Mouse (Mus musculus) lung, embryonic 15.5 days (tissue): ENCODE measurements around the gene Tm9sf4. TPM values are rescaled to one million over a fixed set of nuclear protein-coding genes. Genes with fewer than 3 reads are reported as not detected.

Experiments used
- ATAC-seq: fragments of 200-750 bp; cut with Nextera tagmentation; 2 replicates; pipeline ENCODE4 v1.8.0; 2017; ENCODE audit warnings: moderate number of reproducible peaks, borderline replicate concordance; ENCODE audit not compliant: low FRiP score, low TSS enrichment; ENCODE audit errors: extremely low read depth
- H3K27ac ChIP-seq: fragments of 300-500 bp; sonication (generic); 2 replicates; pipeline ENCODE4 v1.5.1; 2015; ENCODE audit warnings: moderate library complexity, mild to moderate bottlenecking, inconsistent platforms
- H3K27me3 ChIP-seq: fragments of 300-500 bp; sonication (generic); 2 replicates; pipeline ENCODE4 v1.6.1; 2015; ENCODE audit warnings: inconsistent platforms
- H3K36me3 ChIP-seq: fragments of 300-500 bp; sonication (generic); 2 replicates; pipeline ENCODE4 v1.6.1; 2015; ENCODE audit warnings: inconsistent platforms
- H3K4me1 ChIP-seq: fragments of 300-500 bp; sonication (generic); 2 replicates; pipeline ENCODE4 v1.6.1; 2015; ENCODE audit warnings: inconsistent platforms
- H3K4me2 ChIP-seq: fragments of 300-500 bp; sonication (generic); 2 replicates; pipeline ENCODE4 v1.6.1; 2015; ENCODE audit warnings: inconsistent platforms, mild to moderate bottlenecking, moderate library complexity
- H3K4me3 ChIP-seq: fragments of 300-500 bp; sonication (generic); 2 replicates; pipeline ENCODE4 v1.5.1; 2015; ENCODE audit warnings: mild to moderate bottlenecking, inconsistent platforms
- H3K9ac ChIP-seq: fragments of 300-500 bp; sonication (generic); 2 replicates; pipeline ENCODE4 v1.6.1; 2015; ENCODE audit warnings: inconsistent platforms
- H3K9me3 ChIP-seq: fragments of 300-500 bp; sonication (generic); 2 replicates; pipeline ENCODE4 v1.6.1; 2016; ENCODE audit warnings: inconsistent platforms
- WGBS: fragments of 180-500 bp; shearing (Covaris S2); methylation state at CpG from one replicate; pipeline ENCODE4 v1.1.7; 2015; 5-methylcytosine and 5-hydroxymethylcytosine counted together
- polyA plus RNA-seq: library from polyadenylated mRNA; unstranded; fragments of >200 nt; fragmentation: Nextera tagmentation; extraction: Ambion mirVana; gene quantifications from 2 replicates; pipeline ENCODE4 v1.2.1, GENCODE M21; 2015

Gene Tm9sf4
- polyA plus RNA-seq, 1 experiment from 2014 or later: 77.0 TPM

GRCm38 (mm10) chr2:153161684-153162080, 579 bp downstream of the Tm9sf4 start:
- no peaks in the 10 kb centered on the region for H3K9me3 ChIP-seq
- no peaks in the 10 kb centered on the region for H3K27me3 ChIP-seq
- H3K27ac ChIP-seq: peak overlapping the region; percentile 95
- peaks cover 12% of the 10 kb centered on the region for H3K4me1 ChIP-seq
- peak overlapping the region; percentile 79 for H3K9ac ChIP-seq
- 0 out of 2 replicates have a peak, but pooled peaks cover 4% of the 10 kb centered on the region for H3K36me3 ChIP-seq
- peak; percentile 24 for ATAC-seq
- H3K4me3 ChIP-seq: peak overlapping the region; percentile 70
- under 1% methylated on average over 16 of the region's 16 CpGs for WGBS
- peak overlapping the region; percentile 83 for H3K4me2 ChIP-seq

GRCm38 (mm10) chr2:153167136-153167535, 6.0 kb downstream of the Tm9sf4 start:
- Histone ChIP-seq H3K4me1 (peaks cover 11% of the 10 kb centered on the region), H3K4me3 (no peak overlapping the region), H3K36me3 (0 out of 2 replicates have a peak, but pooled peaks cover 4% of the 10 kb centered on the region), H3K4me2 (no peak overlapping the region), H3K27ac (no peak overlapping the region), H3K27me3 (no peaks in the 10 kb centered on the region), H3K9me3 (no peaks in the 10 kb centered on the region), H3K9ac (no peak overlapping the region)
- 81% methylated on average over 6 of the region's 6 CpGs for WGBS
- no peak for ATAC-seq

DNA sequence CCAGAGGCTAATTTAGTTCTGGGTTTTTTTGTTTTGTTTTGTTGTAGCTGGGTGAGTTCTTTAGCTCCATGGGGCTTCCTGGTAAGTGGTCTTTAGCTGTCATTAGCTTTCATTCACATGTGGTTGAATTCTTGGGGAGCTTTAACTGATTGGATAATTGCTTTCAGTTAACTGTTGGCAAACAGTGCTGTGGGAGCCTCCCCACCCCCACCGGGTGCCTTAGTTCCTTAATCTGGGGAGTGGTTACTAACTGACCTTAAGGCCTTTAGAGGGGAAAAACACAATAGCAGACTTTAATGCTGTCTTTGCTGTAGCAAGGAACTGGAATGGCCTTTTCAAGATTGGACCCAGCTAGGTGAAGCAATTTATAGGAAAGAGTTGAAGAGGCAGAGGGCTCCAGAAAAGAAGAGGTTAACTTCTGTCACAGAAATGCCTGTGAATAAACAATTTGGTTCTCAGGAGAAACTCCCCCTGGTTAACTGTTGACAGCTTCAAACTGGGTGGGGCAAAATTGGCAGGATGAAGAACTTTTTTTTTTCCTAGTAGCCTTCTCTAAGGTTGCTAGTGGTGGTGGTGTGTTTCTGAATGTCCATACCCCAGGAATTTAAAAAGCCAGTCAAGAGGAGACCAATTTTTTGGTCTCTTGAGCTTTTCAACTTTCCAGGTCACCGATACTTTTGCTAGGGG, 7.2 kb downstream of the Tm9sf4 start:
- H3K27me3 ChIP-seq: no peaks in the 10 kb centered on the region
- H3K4me1 ChIP-seq: no peaks in the 10 kb centered on the region; the same call in 1 of the 2 replicates
- WGBS: 37% methylated on average over 2 of the region's 2 CpGs
- no peaks in the 10 kb centered on the region for H3K9me3 ChIP-seq
- no peak overlapping the region for H3K4me2 ChIP-seq
- no peak overlapping the region for H3K4me3 ChIP-seq
- no peak overlapping the region for H3K9ac ChIP-seq
- 0 out of 2 replicates have a peak, but pooled peaks cover 4% of the 10 kb centered on the region for H3K36me3 ChIP-seq
- H3K27ac ChIP-seq: no peak overlapping the region
- ATAC-seq: no peak

- no peaks in the 10 kb centered on the region for H3K36me3 ChIP-seq
- no peak overlapping the region for H3K27ac ChIP-seq
- H3K4me1 ChIP-seq: no peaks in the 10 kb centered on the region
- no peak for ATAC-seq
- H3K9me3 ChIP-seq: no peaks in the 10 kb centered on the region
- no peak overlapping the region for H3K9ac ChIP-seq
- H3K4me2 ChIP-seq: no peak overlapping the region
- H3K27me3 ChIP-seq: no peaks in the 10 kb centered on the region
- no peak overlapping the region for H3K4me3 ChIP-seq
- 83% methylated on average over 9 of the region's 9 CpGs for WGBS
Measured at GRCm38 (mm10) chr2:153170490-153171224, 9.6 kb downstream of the Tm9sf4 start.

DNA sequence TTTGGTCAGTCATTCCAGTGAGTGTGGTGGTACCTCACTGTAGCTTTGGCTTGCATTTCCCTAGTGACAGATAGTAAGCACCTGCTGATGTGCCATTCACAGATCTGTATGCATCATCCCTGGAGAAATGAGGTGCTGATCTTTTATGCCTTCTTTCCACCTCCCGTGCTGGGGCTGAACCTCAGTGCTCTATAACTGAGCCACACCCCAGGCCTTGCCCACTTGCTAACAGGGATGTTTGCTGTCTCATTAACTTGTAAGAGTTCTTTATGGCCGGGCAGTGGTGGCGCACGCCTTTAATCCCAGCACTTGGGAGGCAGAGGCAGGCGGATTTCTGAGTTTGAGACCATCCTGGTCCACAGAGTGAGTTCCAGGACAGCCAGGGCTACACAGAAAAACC, 10.9 kb downstream of the Tm9sf4 start:
- no peaks in the 10 kb centered on the region for H3K36me3 ChIP-seq
- no peak overlapping the region for H3K4me3 ChIP-seq
- no peak overlapping the region for H3K27ac ChIP-seq
- H3K4me1 ChIP-seq: no peaks in the 10 kb centered on the region
- no peak overlapping the region for H3K4me2 ChIP-seq
- ATAC-seq: no peak
- H3K9me3 ChIP-seq: no peaks in the 10 kb centered on the region
- H3K9ac ChIP-seq: no peak overlapping the region
- WGBS: 87% methylated on average over 5 of the region's 5 CpGs
- H3K27me3 ChIP-seq: no peaks in the 10 kb centered on the region

- H3K9me3 ChIP-seq: no peaks in the 10 kb centered on the region
- H3K27ac ChIP-seq: no peak overlapping the region
- H3K4me2 ChIP-seq: no peak overlapping the region
- H3K9ac ChIP-seq: no peak overlapping the region
- H3K4me1 ChIP-seq: no peaks in the 10 kb centered on the region
- no peak overlapping the region for H3K4me3 ChIP-seq
- H3K27me3 ChIP-seq: no peaks in the 10 kb centered on the region
- H3K36me3 ChIP-seq: peaks cover 15% of the 10 kb centered on the region
- WGBS: 56% methylated on average over 8 of the region's 8 CpGs
- ATAC-seq: no peak
Measured at GRCm38 (mm10) chr2:153175995-153176570, 15.0 kb downstream of the Tm9sf4 start.

DNA sequence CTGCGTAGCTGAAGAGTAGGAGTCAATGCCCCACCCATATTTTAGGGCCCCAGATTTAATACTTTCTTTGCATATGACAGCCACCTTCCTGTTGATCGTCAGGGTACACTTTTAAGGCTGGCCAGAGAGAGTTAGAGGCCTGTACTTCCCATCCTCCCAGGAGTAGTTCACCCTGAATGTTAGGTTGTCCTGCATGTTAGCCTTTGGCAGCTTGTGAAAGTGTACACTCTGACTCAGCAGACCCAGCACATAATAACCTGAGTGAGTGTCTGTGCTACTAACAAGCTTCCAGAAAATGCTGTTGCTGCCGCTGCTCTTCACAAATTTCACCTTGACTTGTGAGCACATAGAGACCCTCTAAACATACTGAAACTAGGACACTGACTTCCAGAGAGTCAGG, 16.1 kb downstream of the Tm9sf4 start:
- no peak overlapping the region for H3K9ac ChIP-seq
- no peaks in the 10 kb centered on the region for H3K27me3 ChIP-seq
- no peak overlapping the region for H3K27ac ChIP-seq
- H3K4me2 ChIP-seq: no peak overlapping the region
- H3K4me1 ChIP-seq: no peaks in the 10 kb centered on the region
- ATAC-seq: no peak
- H3K36me3 ChIP-seq: peaks cover 23% of the 10 kb centered on the region
- no peak overlapping the region for H3K4me3 ChIP-seq
- H3K9me3 ChIP-seq: no peaks in the 10 kb centered on the region
- 80% methylated on average over 3 of the region's 3 CpGs for WGBS

DNA sequence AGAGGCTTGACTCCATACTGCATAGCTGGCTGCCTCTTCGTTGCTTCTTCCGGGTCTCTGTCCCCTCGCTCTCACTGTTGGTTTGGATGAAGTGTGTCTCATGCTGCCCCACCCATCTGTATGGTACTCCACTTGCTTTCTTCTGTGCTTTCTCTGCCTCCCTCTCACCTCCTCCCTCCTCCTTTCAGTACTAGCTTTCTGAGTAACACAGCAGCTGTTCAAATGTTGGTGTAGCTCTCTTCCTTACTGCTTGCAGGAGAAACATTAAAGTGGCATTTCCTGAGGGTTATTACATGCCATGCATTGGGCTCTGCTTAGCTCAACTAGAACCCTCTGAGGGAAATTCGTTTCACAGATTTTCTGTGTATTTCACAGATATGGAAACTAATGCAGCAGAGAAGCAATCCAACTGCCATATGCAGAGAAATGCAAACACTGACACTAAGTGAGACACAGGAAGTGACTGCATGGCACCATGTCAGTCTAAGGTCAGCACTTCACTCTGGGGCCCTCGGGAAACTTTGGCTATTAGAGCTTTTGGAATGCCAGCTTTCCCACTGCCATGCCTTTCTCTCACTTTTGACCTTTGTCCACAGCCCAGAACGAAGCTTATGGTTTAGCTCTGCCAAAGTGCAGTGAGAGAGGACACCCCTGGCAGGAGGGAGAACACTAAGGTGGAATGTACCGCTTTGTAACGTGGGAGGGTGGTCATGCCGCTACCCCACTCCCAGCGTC, 18.2 kb downstream of the Tm9sf4 start:
- Histone ChIP-seq H3K4me2 (no peak overlapping the region), H3K4me1 (no peaks in the 10 kb centered on the region), H3K36me3 (peaks cover 42% of the 10 kb centered on the region), H3K27me3 (no peaks in the 10 kb centered on the region), H3K27ac (no peak overlapping the region), H3K9ac (no peak overlapping the region), H3K4me3 (no peak overlapping the region), H3K9me3 (no peaks in the 10 kb centered on the region)
- ATAC-seq: no peak
- 75% methylated on average over 10 of the region's 10 CpGs for WGBS

GRCm38 (mm10) chr2:153179961-153180360, 18.9 kb downstream of the Tm9sf4 start:
- Histone ChIP-seq H3K27me3 (no peaks in the 10 kb centered on the region), H3K9ac (no peak overlapping the region), H3K4me2 (no peak overlapping the region), H3K36me3 (peaks cover 49% of the 10 kb centered on the region), H3K9me3 (no peaks in the 10 kb centered on the region), H3K27ac (no peak overlapping the region), H3K4me3 (no peak overlapping the region), H3K4me1 (no peaks in the 10 kb centered on the region)
- 81% methylated on average over 3 of the region's 3 CpGs for WGBS
- no peak for ATAC-seq

DNA sequence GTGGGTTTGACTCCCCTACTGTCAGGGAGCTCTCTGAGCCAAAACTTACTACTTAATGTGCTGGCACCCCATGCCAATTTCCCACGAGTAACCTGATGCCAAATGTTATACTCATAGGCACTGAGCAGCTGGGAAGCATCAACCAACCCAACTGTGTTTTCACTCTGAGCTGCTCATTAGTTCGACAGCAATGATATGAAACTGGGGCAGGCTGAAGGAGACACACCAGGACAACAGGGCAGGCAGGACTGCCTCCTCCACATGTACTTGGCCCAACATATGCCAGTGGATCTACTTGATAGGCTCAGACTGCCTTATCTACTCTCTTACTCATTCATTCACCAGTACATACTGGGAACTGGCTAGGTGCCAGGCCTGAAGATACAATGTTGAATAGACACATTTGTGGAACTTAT, 25.1 kb downstream of the Tm9sf4 start:
- Histone ChIP-seq H3K9me3 (no peaks in the 10 kb centered on the region), H3K27ac (no peak overlapping the region), H3K4me1 (no peaks in the 10 kb centered on the region), H3K27me3 (no peaks in the 10 kb centered on the region), H3K4me3 (no peak overlapping the region), H3K36me3 (peaks cover 83% of the 10 kb centered on the region), H3K9ac (no peak overlapping the region), H3K4me2 (no peak overlapping the region)
- 51% methylated on average over 2 of the region's 2 CpGs for WGBS
- ATAC-seq: no peak

DNA sequence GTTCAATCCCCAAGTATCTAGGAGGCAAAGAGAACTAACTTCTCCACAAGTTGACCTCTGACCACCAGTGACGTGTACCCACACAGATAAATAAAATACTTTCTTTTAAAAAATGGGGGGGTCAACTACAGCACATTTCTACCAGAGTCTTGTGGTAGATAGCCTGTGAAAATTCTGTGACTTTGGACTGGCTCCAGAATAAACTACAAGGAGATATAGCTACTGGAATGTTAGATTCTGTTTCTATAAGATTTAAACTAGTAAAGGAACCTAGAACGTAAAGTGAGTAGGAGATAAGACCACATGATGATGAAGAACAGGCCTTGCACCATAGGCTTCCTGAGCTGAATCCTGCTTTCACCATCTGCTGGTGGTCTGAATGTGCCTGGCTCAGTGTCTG, 26.7 kb downstream of the Tm9sf4 start:
- Histone ChIP-seq H3K4me1 (no peaks in the 10 kb centered on the region), H3K9ac (no peak overlapping the region), H3K4me2 (no peak overlapping the region), H3K9me3 (no peaks in the 10 kb centered on the region), H3K4me3 (no peak overlapping the region), H3K36me3 (peaks cover 82% of the 10 kb centered on the region), H3K27ac (no peak overlapping the region), H3K27me3 (no peaks in the 10 kb centered on the region)
- ATAC-seq: no peak
- 72% methylated on average over 2 of the region's 2 CpGs for WGBS
